Mouse (Mus musculus) forebrain, embryonic 14.5 days (tissue): Measurements from ENCODE around the gene Mip. TPM values are rescaled to one million over a fixed set of nuclear protein-coding genes. Genes with fewer than 3 reads are reported as not detected.
A peak's percentile ranks its signal among the peaks of the same experiment; 100 is the strongest.
"Not testable (repeated sequence)": the region's sequence is repeated elsewhere in the genome, so short reads cannot be mapped to it uniquely, and the experiment has no call there.

Source experiments
- ATAC-seq: fragments of 200-750 bp; cut with Nextera tagmentation; 2 replicates; pipeline ENCODE4 v1.8.0; 2017; ENCODE audit warnings: mild to moderate bottlenecking, moderate library complexity
- DNase-seq: peaks from one replicate; pipeline ENCODE4 v3.0.0-alpha.2; 2015; ENCODE audit warnings: low spot score
- H3K27ac ChIP-seq: fragments of 300-500 bp; sonication (generic); 2 replicates; pipeline ENCODE4 v1.5.1; 2014; ENCODE audit warnings: low read depth, mild to moderate bottlenecking, control low read depth, low read length, moderate library complexity
- H3K27me3 ChIP-seq: fragments of 300-500 bp; sonication (generic); replicated peaks from 2 replicates; pipeline ENCODE4 v1.6.1; 2014; ENCODE audit warnings: low read length, control low read depth, mixed read lengths; ENCODE audit not compliant: control insufficient read depth, insufficient read depth
- H3K36me3 ChIP-seq: fragments of 300-500 bp; sonication (generic); 2 replicates; pipeline ENCODE4 v1.6.1; 2014; ENCODE audit warnings: low read length, control low read depth; ENCODE audit not compliant: control insufficient read depth, insufficient read depth
- H3K4me1 ChIP-seq: fragments of 300-500 bp; sonication (generic); 2 replicates; pipeline ENCODE4 v1.6.1; 2014; ENCODE audit warnings: antibody characterized with exemption, low read length, control low read depth; ENCODE audit not compliant: control insufficient read depth, insufficient read depth
- H3K4me2 ChIP-seq: fragments of 300-500 bp; sonication (generic); 2 replicates; pipeline ENCODE4 v1.6.1; 2014; ENCODE audit warnings: mild to moderate bottlenecking, control low read depth, low read length
- H3K4me3 ChIP-seq: fragments of 300-500 bp; sonication (generic); 2 replicates; pipeline ENCODE4 v1.5.1; 2014; ENCODE audit warnings: low read depth, low read length, control low read depth
- H3K9ac ChIP-seq: fragments of 300-500 bp; sonication (generic); 2 replicates; pipeline ENCODE4 v1.6.1; 2014; ENCODE audit warnings: mild to moderate bottlenecking, low read length, control low read depth, moderate library complexity
- H3K9me3 ChIP-seq: fragments of 300-500 bp; sonication (generic); replicated peaks from 2 replicates; pipeline ENCODE4 v1.6.1; 2016; ENCODE audit warnings: low read length, control low read depth, mixed read lengths; ENCODE audit not compliant: control insufficient read depth
- WGBS: fragments of 180-500 bp; shearing (Covaris S2); extraction: QIAGEN DNeasy Blood & Tissue Kit; methylation state at CpG from one replicate; pipeline ENCODE4 v1.1.7; 2014; 5-methylcytosine and 5-hydroxymethylcytosine counted together
- polyA plus RNA-seq: library from polyadenylated mRNA; unstranded; fragments of >200 nt; fragmentation: Nextera tagmentation; extraction: Ambion mirVana; gene quantifications from 2 replicates; pipeline ENCODE4 v1.2.1, GENCODE M21; 2014

Mip gene
- polyA plus RNA-seq, 1 experiment from 2014 or later, result 0.22 TPM

- Histone ChIP-seq H3K27me3 (no peaks in the 10 kb centered on the region), H3K4me1 (no peaks in the 10 kb centered on the region), H3K27ac (no peak overlapping the region), H3K36me3 (no peaks in the 10 kb centered on the region), H3K4me3 (no peak overlapping the region), H3K4me2 (no peak overlapping the region), H3K9me3 (no peaks in the 10 kb centered on the region), H3K9ac (no peak overlapping the region)
- DNase-seq, result peak; percentile 90
- ATAC-seq, result 0 out of 2 replicates have a peak, but pooled peaks have one; percentile 44
- WGBS, result 45% methylated on average over 2 of the region's 2 CpGs
Measured at GRCm38 (mm10) chr10:128188242-128188877, 37.3 kb upstream of the Mip start.

- 87% methylated on average over 2 of the region's 2 CpGs for WGBS
Measured at GRCm38 (mm10) chr10:128191472-128191871, 34.2 kb upstream of the Mip start.

DNA sequence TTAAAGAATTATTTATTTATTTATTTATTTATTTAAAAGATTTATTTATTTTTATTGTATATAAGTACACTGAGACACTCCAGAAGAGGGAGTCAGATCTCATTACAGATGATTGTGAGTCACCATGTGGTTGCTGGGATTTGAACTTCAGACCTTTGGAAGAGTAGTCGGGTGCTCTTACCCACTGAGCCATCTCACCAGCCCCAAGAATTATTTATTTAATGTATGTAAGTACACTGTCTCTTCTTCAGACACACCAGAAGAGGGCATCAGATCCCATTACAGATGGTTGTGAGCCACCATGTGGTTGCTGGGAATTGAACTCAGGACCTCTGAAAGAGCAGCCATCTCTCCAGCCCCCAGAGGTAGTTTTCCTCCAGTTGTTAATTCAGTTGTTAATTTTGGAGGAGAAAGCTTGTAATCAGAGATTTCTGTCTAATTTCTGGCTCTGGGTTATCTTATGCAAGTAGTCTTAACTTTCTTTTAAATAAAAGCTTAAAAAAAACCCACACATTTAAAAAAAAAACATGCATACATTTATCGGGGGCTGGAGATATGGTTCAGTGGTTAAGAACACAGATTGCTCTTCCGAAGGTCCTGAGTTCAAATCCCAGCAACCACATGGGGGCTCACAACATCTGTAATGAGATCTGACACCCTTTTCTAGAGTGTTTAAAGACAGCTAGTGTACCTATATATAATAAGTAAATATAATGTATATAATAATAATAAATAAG lies 33.4 kb upstream of the Mip start:
- not testable (repeated sequence) for ATAC-seq

More at GRCm38 (mm10) chr10:128191472-128191871, 34.2 kb upstream of the Mip start:
- Histone ChIP-seq H3K27me3 (peaks cover 10% of the 10 kb centered on the region), H3K36me3 (no peaks in the 10 kb centered on the region), H3K9ac (no peak overlapping the region), H3K27ac (no peak overlapping the region), H3K4me2 (no peak overlapping the region), H3K4me3 (no peak overlapping the region), H3K4me1 (peaks cover 6% of the 10 kb centered on the region), H3K9me3 (no peaks in the 10 kb centered on the region)
- DNase-seq, result no peak
- no peak for ATAC-seq

GRCm38 (mm10) chr10:128193113-128193512 lies 32.5 kb upstream of the Mip start:
- H3K9me3 ChIP-seq, result no peaks in the 10 kb centered on the region
- no peak overlapping the region for H3K27ac ChIP-seq
- H3K27me3 ChIP-seq, result peaks cover 10% of the 10 kb centered on the region
- no peak overlapping the region for H3K4me3 ChIP-seq
- H3K9ac ChIP-seq, result no peak overlapping the region
- DNase-seq, result no peak
- H3K4me1 ChIP-seq, result peaks cover 6% of the 10 kb centered on the region
- no peak for ATAC-seq
- WGBS, result 94% methylated on average over 6 of the region's 6 CpGs
- no peak overlapping the region for H3K4me2 ChIP-seq
- H3K36me3 ChIP-seq, result no peaks in the 10 kb centered on the region

More for the DNA sequence above, 33.4 kb upstream of the Mip start:
- WGBS, result 93% methylated on average over 3 of the region's 3 CpGs
- H3K4me1 ChIP-seq, H3K27ac ChIP-seq, DNase-seq, H3K36me3 ChIP-seq, H3K4me2 ChIP-seq, H3K4me3 ChIP-seq, H3K9me3 ChIP-seq, H3K9ac ChIP-seq: not testable (repeated sequence)
- H3K27me3 ChIP-seq, result peaks cover 10% of the 10 kb centered on the region

- Histone ChIP-seq H3K27ac (peak within 1 kb of the TSS; percentile 21; the same call in 1 of the 2 replicates), H3K9me3 (no peaks in the 10 kb centered on the region), H3K4me3 (peak within 1 kb of the TSS; percentile 66), H3K36me3 (no peaks in the 10 kb centered on the region), H3K9ac (peak within 1 kb of the TSS; percentile 72), H3K4me1 (peaks cover 6% of the 10 kb centered on the region), H3K27me3 (peaks cover 10% of the 10 kb centered on the region), H3K4me2 (peak within 1 kb of the TSS; percentile 99)
- under 1% methylated on average over 46 of the region's 46 CpGs for WGBS
- ATAC-seq, result peak; percentile 98
- DNase-seq, result peak; percentile 98
Measured at GRCm38 (mm10) chr10:128194024-128194550, 31.6 kb upstream of the Mip start, which contains the start of gene Gls2. Gene Gls2, plus strand, starts transcription at chr10:128194457.

DNA sequence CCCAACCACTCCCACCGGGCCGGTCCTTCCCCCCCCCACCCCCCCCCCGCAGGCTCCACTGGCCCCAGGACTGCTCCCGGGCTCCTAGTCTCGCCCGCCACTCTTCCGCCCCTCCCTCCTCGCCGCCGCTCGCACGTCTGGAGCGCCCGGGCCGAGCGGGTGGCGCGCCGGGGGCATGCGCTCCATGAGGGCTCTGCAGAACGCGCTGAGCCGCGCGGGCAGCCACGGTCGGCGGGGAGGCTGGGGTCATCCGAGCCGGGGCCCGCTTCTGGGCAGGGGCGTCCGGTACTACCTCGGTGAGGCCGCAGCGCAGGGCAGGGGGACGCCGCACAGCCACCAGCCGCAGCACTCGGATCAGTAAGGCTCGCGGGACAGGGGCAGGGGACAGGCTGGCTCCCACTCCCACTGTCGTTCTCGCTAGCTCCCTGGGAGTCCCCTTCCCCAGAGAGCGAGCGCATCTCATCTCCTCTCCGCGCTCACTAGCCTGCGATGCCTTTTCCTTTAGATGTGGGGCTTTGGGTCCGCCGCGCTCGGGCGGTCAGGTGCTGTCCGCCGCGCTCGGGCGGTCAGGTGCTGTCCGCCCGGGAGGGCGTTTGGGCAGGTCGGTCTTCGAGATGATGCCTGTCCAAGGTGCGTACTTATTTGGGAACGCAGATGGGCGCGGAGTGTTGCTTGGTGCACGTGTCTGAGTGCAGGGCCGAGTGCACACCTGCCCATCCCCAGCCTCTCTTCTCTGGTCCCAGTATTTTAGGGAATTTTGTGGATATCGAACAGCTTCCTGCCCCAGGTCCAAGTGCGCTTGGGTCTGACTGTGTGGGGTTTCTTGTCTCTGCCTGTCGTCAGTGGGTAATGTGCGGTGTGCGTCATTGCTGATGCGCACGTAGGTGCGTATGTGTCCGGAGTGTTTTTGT lies 30.8 kb upstream of the Mip start:
- WGBS, result under 1% methylated on average over 69 of the region's 79 CpGs
- H3K27ac ChIP-seq, result no peak overlapping the region; the same call in 1 of the 2 replicates
- H3K36me3 ChIP-seq, result no peaks in the 10 kb centered on the region
- H3K4me1 ChIP-seq, result peaks cover 6% of the 10 kb centered on the region
- H3K27me3 ChIP-seq, result peaks cover 10% of the 10 kb centered on the region
- H3K4me2 ChIP-seq, result peak overlapping the region; percentile 99
- DNase-seq (peak; percentile 45), ATAC-seq (peak; percentile 92)
- H3K9ac ChIP-seq, result peak overlapping the region; percentile 72
- no peaks in the 10 kb centered on the region for H3K9me3 ChIP-seq
- H3K4me3 ChIP-seq, result peak overlapping the region; percentile 66

DNA sequence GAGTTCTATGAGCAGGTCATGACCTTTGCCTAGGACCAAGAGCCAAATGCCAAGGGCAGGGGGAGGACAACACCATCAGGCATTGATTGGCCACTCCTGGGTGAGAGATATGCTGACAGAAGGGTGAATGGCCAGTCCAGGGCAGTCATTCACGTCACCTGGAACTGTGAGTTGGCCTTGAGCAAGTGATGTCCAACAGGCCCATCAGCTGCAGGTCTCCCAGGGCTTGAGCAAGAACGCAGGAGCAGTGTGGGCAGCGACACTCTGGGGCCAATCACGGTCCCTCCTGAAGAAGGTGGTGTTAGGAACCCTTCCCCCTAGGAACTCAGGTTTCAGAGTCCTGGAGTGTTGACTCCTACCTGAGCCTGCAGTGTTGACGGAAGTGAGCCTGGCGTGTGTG lies 23.8 kb upstream of the Mip start:
- Histone ChIP-seq H3K27ac (no peak overlapping the region), H3K4me3 (no peak overlapping the region), H3K9ac (no peak overlapping the region), H3K27me3 (no peaks in the 10 kb centered on the region), H3K4me2 (no peak overlapping the region), H3K9me3 (no peaks in the 10 kb centered on the region), H3K36me3 (0 out of 2 replicates have a peak, but pooled peaks cover 5% of the 10 kb centered on the region), H3K4me1 (no peaks in the 10 kb centered on the region)
- DNase-seq (no peak), ATAC-seq (no peak)
- 81% methylated on average over 6 of the region's 6 CpGs for WGBS

GRCm38 (mm10) chr10:128204941-128205340 lies 20.7 kb upstream of the Mip start:
- no peaks in the 10 kb centered on the region for H3K4me1 ChIP-seq
- ATAC-seq (no peak), DNase-seq (no peak)
- no peak overlapping the region for H3K4me2 ChIP-seq
- no peak overlapping the region for H3K27ac ChIP-seq
- no peaks in the 10 kb centered on the region for H3K27me3 ChIP-seq
- WGBS, result 91% methylated on average over 15 of the region's 15 CpGs
- 0 out of 2 replicates have a peak, but pooled peaks cover 8% of the 10 kb centered on the region for H3K36me3 ChIP-seq
- H3K9me3 ChIP-seq, result no peaks in the 10 kb centered on the region
- no peak overlapping the region for H3K9ac ChIP-seq
- no peak overlapping the region for H3K4me3 ChIP-seq
